Mouse (Mus musculus): ENCODE results near the gene Rpl5. TPM values are rescaled to one million over a fixed set of nuclear protein-coding genes. Genes with fewer than 3 reads are reported as not detected.

The Rpl5 gene
- total RNA-seq, 2 experiments from 2014 or later: 41.0 to 42.5 TPM

DNA sequence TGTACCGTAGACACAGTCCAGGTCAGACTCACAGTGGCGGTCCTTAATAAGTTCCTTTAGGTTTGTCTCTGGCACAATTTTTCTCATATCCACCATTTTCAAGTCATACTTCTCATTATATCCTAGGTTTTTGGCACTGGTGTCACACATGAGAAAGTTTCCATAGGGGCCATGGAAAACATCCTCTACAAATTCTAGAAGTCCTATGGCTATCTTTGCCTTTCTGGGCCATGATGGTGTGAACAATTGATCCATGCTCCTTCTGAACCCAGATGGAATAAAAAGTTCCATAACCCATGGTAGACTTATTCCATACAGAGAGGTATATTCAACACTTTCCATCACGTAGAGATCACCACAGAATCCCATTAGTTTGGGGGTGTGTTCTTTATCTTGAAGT is 9.4 kb downstream of the Rpl5 start:
- intact Hi-C loops (cut with DNase I): no loop called here
- no peak overlapping the region for H3K4me3 ChIP-seq
- no peak for DNase-seq
- TF ChIP-seq CTCF (IDR thresholded peaks at IDR 0.05): no peak
- no peak overlapping the region for H3K27ac ChIP-seq

DNA sequence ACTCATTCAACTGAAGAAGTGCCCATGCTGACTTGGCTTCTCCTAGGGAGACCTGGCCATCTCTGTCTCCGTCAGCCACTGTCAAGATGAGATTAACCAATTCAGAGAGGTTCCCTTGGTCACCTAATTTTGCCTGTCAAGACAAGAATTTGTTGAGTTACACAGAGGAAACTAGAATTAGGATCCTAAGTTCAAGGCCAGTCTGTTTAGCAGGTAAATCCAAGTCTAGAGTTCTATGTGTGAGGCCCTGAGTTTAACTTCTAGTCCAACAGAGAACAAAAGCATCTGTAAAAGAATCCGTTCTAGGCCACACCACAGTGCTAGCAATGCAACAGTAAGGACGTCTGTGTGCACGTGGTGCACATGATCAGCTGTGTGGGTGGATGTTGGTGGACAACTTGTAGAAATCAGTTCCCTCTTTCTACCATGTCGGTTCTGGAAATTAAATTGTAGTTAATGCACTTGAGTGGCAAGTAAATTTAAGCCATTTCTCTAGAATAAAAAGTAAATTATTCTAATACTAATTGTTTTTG is 9.8 kb downstream of the Rpl5 start:
- Histone ChIP-seq H3K4me3 (no peak overlapping the region), H3K27ac (no peak overlapping the region)
- no peak for DNase-seq
- no peak for TF ChIP-seq CTCF (IDR thresholded peaks at IDR 0.05)
- intact Hi-C loops (cut with DNase I): no loop called here

DNA sequence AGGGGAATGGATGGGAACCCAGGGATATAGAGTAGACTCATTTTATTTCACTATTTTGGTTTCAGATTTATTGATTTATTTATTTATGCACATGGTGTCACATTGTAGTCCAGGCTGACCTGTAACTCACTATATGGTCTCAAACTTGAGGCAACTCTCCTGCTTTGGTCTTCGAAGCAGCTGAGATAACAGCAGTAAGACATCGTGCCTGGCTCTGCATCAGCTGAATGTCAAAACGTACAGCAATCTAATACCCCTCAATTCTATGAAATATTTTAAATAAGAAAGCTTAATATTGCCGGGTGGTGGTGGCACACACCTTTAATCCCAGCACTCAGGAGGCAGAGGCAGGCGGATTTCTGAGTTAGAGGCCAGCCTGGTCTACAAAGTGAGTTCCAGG is 10.7 kb downstream of the Rpl5 start:
- no peak overlapping the region for H3K4me3 ChIP-seq
- no peak for TF ChIP-seq CTCF (IDR thresholded peaks at IDR 0.05)
- intact Hi-C loops (cut with DNase I): no loop called here
- DNase-seq: no peak
- no peak overlapping the region for H3K27ac ChIP-seq

DNA sequence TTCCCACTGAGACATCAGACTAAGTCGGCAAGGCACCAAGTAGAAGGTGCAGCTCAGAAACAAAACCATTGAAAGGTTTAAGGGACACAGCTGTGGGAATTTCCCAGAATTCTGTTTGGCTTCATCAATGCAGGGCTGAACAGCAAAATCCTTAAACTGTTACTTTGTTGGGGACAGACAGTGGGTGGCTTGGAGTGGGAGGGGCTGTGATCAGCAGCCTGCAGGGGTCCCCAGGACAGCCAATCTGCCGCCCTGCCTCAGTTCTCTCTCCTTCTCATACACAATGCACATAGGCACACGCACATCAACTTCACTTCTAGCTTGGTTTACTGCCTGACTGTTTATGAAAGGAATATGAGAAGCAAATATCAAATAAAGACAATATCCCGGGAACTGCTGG is 15.0 kb downstream of the Rpl5 start:
- H3K27ac ChIP-seq: no peak overlapping the region
- TF ChIP-seq CTCF (IDR thresholded peaks at IDR 0.05): no peak
- no peak overlapping the region for H3K4me3 ChIP-seq
- DNase-seq: no peak
- intact Hi-C loops (cut with DNase I): no loop called here

DNA sequence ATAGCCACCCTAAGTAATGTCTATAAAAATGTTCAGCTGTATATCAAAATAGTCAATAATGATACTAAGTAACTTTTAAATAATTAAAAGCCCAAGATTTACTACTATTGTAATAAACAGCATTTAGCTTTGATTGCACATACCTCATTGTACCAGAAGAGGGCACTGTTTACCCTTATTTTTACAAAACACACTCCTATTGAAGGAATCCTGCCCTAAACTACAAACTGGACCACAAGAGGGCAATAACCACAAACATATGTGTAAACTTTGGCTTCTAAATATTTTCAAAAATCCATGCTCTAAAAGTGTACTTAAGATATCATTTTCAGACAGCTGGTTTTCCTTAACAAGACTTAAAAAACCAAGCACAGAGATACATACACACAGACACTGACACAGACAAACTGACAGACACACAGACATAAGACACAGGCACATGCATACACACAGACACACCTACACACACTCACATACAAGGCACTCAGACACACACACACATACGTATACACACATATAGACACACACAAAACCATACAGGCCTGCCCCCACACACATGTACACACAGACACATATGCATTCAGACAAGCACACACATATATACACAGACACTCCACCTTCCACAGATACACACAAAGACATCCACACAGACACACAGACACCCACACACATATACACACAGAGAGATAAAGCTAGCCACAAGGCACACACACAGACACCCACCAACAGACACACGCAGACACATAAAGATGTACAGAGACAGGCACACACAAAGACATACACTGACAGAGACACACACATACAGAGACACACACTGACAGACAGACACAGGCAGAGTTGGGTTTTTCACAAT is 21.3 kb downstream of the Rpl5 start:
- DNase-seq: no peak
- no peak overlapping the region for H3K4me3 ChIP-seq
- peak; percentile 97 for TF ChIP-seq CTCF (IDR thresholded peaks at IDR 0.05)

DNA sequence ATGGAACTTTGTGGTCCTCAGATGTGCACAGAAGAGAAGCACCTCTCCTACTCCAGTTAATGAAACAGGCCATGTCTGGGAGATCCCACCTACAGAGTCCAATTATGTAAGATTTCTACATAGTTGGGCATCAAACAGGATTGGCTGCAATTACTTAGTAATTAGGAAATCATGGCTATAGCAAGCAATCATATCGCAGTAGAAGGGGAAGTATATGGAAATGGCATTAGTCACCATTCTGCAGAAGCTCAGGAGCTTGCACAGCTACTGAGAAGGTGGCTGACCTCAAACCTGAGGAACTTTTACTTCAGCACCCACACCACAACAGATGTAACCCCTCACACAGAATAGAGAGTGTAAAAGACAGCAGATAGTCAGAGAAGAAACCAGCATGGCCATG is 22.5 kb downstream of the Rpl5 start:
- no peak for DNase-seq
- H3K4me3 ChIP-seq: no peak overlapping the region
- no peak for TF ChIP-seq CTCF (IDR thresholded peaks at IDR 0.05)
- H3K27ac ChIP-seq: 0 out of 2 replicates have a peak overlapping the region, but pooled peaks have one; percentile 20
- intact Hi-C loops (cut with DNase I): loop anchor here (5.0 kb wide), 1 partner anchor 159 kb away; no protein-coding TSS in a partner anchor

More for the DNA sequence above, 21.3 kb downstream of the Rpl5 start:
- intact Hi-C loops (cut with DNase I): loop anchor here (1.0 to 5.0 kb wide), 2 partner anchors 65 to 161 kb away; no protein-coding TSS in a partner anchor
- H3K27ac ChIP-seq: peak overlapping the region; percentile 35

DNA sequence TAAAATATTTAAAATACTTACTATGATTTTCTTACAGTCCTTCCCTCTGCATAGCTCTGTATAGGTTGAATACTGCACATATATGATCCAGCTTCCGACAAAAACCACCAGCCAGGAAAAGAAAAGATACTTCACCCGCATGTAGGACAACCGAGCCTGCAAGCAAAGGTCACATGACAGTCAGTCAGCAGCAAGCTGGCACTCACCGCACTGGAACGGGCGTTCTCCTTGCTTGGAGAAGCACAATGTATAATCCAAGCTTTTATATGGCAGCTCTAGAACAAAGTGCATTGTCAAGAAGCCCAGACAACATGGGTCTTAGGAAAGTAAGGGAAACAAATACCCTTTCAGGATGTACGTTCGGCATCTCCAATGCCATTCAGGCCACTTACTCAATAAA is 24.3 kb downstream of the Rpl5 start:
- peak; percentile 61 for DNase-seq
- no peak for TF ChIP-seq CTCF (IDR thresholded peaks at IDR 0.05)
- intact Hi-C loops (cut with DNase I): loop anchor here (5.0 kb wide), 1 partner anchor 158 kb away; no protein-coding TSS in a partner anchor
- peak overlapping the region; percentile 63 for H3K27ac ChIP-seq
- peak overlapping the region; percentile 39 for H3K4me3 ChIP-seq

DNA sequence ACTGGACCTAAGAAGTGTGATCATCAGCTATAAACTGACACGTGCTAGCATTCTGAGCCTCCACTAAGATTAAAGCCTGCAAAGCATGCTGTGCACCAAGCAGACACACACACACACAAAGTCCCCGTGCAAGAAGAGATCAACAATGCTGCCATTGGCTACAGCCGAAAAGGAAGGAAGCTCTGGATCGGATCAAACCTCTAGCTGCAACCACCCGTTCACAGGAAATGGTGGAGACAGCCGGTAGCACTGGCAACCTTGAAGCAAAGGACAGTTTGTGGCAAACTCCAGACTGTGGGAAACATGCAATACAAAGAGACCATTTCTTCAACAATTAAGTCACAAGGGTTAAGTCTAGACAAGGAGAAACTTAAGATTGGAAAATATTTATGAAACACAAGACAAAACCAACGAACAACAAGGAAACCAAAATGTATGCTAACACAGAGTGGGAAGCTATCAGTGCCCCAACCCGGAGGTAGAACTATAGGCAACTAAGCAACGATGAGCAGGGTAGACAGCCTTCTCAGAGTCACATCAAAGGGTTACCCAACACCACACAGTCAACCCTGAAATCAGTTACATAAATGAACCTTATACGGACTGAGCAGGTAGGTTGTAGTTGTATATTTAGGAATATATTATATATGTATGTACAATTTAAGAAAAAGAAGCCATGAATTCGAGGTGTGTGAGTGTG is 26.4 kb downstream of the Rpl5 start:
- H3K27ac ChIP-seq: no peak overlapping the region
- intact Hi-C loops (cut with DNase I): no loop called here

DNA sequence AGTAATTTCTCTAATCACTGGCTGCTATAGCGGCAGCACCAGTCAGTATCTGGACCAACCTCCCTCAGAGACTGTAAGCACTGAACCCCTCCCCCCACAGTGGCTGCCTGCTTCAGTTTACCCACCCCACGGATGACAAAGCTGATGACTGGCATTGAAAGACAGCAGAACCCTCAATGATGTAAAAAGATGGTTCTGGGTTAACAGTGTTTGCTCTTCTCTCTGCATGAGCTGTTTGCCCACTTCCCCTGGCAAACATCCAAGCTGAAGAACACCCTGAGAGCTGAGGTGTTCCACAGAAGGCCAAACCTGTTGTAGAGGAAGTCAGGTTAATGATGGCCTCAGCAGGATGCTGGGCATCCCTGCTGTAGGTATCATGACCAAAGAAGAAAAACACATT is 32.3 kb downstream of the Rpl5 start:
- intact Hi-C loops (cut with DNase I): no loop called here
- H3K4me3 ChIP-seq: no peak overlapping the region
- no peak for TF ChIP-seq CTCF (IDR thresholded peaks at IDR 0.05)
- DNase-seq: no peak
- no peak overlapping the region for H3K27ac ChIP-seq

More for the DNA sequence above, 26.4 kb downstream of the Rpl5 start:
- no peak for TF ChIP-seq CTCF (IDR thresholded peaks at IDR 0.05)
- DNase-seq: no peak
- H3K4me3 ChIP-seq: no peak overlapping the region

DNA sequence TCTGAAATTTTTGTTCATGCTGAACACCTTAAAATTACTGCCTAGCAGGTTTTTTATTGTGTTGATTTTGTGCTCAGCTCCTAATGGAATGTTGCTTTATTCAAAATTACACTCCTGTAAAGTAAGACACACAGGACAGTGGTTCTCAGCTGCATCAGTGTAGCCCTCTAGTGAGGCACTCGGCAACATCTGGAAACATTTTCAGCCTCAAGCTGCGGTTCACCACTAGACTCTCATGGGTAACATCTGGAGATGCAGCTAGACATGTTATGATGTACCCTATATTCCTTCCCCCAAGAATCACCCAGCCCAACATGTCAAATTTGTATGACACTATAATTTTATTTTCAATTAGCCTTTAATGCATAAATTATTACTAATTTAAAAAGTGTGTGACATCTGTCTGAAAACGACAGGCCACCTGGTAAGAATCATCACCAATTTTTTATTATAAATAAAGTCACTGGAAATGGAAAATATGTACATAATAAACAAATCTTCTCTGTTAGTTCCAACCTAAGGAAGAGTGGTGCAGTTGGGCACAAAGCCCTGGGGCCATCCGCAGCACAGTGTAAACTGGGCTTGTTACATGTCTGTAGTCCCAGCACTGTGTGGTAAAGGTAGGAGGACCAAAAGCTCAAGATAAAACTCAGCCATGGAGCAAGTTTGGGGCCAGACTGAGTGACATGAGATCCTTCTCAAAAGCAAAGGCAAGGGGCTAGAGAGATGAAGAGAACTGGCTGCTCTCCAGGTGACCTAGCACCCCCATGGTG is 33.1 kb downstream of the Rpl5 start:
- no peak for TF ChIP-seq CTCF (IDR thresholded peaks at IDR 0.05)
- Histone ChIP-seq H3K27ac (no peak overlapping the region), H3K4me3 (no peak overlapping the region)
- intact Hi-C loops (cut with DNase I): no loop called here
- no peak for DNase-seq

DNA sequence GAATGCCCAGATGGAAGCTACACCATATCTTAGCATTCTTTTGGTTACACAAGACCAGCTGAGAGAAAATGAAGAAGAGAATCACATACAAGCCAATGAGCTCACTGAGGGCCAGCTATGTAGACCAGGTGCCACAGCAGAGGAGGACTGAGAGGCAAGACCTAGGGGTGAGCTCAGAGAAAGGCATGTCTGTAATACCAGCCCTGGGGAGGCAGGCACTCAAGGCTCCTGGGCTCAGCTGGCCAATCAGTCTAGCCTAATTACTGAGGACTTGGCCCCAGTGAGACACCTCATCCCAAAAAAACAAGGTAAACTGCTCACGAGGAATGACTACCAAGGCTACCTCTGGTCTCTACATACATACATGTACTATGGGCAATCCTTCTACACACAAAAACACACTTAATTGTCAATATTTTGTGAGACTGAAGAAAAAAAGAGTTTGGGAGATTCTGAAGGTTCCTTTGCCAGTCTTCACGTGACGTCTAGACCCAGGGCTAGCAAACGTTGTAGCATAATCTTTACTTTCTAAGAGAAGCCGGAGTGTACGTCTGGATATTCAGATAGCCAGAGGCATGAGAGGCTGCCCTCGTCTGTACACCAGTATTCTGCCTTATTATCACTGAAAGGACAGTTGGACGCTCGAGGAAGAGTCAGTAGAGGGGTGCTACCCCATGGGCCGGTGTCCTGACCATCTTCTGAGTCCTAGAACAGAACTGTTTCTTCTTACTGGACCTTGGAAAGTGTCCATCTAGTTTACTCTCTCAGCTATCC is 34.7 kb downstream of the Rpl5 start:
- DNase-seq: no peak
- intact Hi-C loops (cut with DNase I): no loop called here
- H3K4me3 ChIP-seq: no peak overlapping the region

More for the DNA sequence above, 34.7 kb downstream of the Rpl5 start:
- no peak overlapping the region for H3K27ac ChIP-seq
- no peak for TF ChIP-seq CTCF (IDR thresholded peaks at IDR 0.05)

Data from gastrocnemius, adult 2 months (tissue).